Mouse (Mus musculus) cerebellum, adult 2 months (tissue): ENCODE results near the gene Slfn14.

Experiments used
- CTCF ChIP-seq: fragments of 200-500 bp; IDR thresholded peaks from 2 replicates; pipeline ENCODE4 v1.5.1; 2011; ENCODE audit warnings: low read depth, mild to moderate bottlenecking, control low read depth, low read length, moderate library complexity, borderline replicate concordance; ENCODE audit not compliant: insufficient read depth
- POLR2A ChIP-seq: fragments of 200-500 bp; IDR thresholded peaks from 2 replicates; pipeline ENCODE4 v1.6.1; 2011; ENCODE audit warnings: low read length, control low read depth, borderline replicate concordance; ENCODE audit not compliant: insufficient read depth

GRCm38 (mm10) chr11:83302124-83302523 lies 15.6 kb upstream of the Slfn14 start:
- TF ChIP-seq POLR2A (no peak), CTCF (no peak)
